Mouse (Mus musculus) retina, postnatal 7 days (tissue): ENCODE measurements around the gene Ace.
"Not testable (repeated sequence)": the region's sequence is repeated elsewhere in the genome, so short reads cannot be mapped to it uniquely, and the experiment has no call there.

ENCODE experiments used
- DNase-seq: peaks from one replicate; pipeline ENCODE4 v3.0.0-alpha.2; 2012; ENCODE audit warnings: low read depth, low spot score

Ace gene

GRCm38 (mm10) chr11:105989446-105989845 lies 21.7 kb downstream of the Ace start:
- DNase-seq = no peak

GRCm38 (mm10) chr11:105990231-105990630 lies 22.5 kb downstream of the Ace start:
- no peak for DNase-seq

- DNase-seq = no peak
These were observed 26.6 kb downstream of the Ace start, which contains the start of gene Ace3 for GRCm38 (mm10) chr11:105994375-105994774. Ace3 (plus strand) TSS chr11:105994675.

- DNase-seq = no peak
These were observed 32.3 kb downstream of the Ace start for GRCm38 (mm10) chr11:106000062-106000461.

DNA sequence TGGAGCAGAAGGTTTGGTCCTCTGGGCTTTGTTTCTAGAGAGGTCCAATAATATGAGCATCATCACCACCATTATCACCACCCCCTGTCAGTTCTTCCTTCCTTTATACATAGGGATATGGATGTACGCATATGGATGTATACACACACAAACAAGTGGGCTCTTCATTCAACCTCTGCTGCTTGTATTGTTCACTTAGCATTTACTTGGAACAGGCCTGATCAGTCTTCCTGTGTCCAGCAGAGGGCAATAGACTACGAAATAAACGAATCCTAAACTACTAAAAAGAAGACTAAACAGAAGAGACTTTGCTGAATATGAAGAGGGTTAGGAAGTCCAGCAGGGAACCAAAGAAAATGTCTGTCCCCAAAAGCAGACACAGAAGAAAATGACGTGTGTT lies 34.0 kb downstream of the Ace start:
- DNase-seq = peak; percentile 32

DNA sequence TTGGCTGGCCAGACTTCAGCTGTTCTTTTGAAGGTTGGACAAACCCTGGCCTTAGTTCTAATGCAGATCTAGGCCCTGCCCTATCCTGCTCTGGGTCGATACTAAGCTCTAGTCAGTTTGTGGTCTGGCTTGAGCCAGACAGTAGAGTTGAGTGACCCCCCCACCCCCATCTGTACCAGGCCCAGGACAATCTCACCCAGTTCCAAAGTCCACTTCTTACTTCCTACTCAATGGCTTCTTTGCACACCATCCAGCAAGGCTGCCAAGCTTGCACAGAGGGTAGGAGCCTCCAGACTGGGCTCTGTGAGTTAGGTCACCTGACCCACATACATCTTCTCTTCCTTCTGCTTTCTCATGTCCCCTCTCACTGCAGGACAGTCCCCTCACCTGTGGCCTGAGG lies 36.8 kb downstream of the Ace start:
- no peak for DNase-seq

- no peak for DNase-seq
These were observed 38.2 kb downstream of the Ace start for GRCm38 (mm10) chr11:106005970-106006369.

GRCm38 (mm10) chr11:106007821-106008220 lies 40.1 kb downstream of the Ace start, which contains the start of gene Kcnh6:
Kcnh6 (plus strand) TSS chr11:106008124.
- no peak for DNase-seq

GRCm38 (mm10) chr11:106012711-106013110 lies 45.0 kb downstream of the Ace start:
- no peak for DNase-seq

- DNase-seq = peak; percentile 57
These were observed 45.9 kb downstream of the Ace start for GRCm38 (mm10) chr11:106013556-106014225.

DNA sequence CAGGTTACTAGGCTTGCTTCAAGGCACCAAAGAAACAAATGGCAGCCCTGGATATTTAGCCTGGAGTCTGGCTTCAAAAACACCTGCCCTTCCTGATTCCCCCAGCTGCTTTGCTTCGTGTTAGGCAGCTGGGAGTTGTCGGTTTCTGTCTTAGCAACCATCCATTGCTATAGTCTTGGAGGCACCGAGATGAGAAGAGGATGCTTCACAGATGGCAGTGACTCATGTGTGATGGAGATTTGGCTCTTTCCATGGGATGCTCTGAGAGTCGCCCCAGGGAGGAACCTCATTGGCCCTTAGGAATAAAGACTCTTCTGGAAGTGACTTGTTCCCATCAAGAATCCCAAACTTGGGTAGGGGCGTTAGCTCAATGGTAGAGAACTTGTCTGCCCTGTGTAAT lies 48.7 kb downstream of the Ace start:
- DNase-seq = no peak

DNA sequence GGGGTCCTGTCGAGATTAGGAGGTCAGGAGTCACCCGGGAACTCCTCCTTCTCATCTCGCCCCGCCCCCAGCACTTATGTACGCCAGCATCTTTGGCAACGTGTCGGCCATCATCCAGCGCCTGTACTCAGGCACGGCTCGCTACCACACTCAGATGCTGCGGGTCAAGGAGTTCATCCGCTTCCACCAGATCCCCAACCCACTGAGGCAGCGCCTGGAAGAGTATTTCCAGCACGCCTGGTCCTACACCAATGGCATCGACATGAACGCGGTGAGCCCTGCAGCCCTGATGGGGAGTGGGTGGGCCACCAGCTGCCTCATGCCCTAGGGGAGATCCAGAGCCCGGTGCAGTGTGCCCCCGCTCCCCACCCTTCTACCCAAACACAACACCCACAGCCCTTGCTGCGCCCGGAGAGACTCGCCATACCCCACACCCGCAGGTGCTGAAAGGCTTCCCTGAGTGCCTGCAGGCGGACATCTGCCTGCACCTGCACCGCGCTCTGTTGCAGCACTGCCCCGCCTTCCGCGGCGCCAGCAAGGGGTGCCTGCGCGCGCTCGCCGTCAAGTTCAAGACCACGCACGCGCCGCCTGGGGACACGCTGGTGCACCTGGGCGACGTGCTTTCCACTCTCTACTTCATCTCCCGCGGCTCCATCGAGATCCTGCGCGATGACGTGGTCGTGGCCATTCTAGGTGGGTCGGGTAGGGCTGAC lies 52.5 kb downstream of the Ace start:
- no peak for DNase-seq

DNA sequence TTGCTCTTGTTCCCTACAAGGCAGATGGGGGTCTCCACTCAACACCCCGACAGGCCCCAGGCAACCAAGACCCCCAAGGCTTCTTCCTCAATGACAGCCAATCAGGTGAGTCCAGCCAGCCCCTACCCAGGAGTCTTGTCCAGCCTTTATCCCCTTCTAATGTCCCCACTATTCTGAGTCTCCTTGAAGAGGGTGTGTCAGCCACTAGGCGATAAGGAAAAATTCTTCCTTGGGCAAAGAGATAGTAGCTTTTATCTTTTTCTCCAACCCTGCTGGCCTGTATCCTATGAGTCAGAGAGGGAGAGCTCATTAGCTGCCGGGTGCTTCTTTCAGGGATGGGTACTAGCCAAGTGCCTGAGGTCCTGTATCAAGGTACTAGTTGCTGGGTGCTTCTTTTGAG lies 58.0 kb downstream of the Ace start:
- DNase-seq = no peak

DNA sequence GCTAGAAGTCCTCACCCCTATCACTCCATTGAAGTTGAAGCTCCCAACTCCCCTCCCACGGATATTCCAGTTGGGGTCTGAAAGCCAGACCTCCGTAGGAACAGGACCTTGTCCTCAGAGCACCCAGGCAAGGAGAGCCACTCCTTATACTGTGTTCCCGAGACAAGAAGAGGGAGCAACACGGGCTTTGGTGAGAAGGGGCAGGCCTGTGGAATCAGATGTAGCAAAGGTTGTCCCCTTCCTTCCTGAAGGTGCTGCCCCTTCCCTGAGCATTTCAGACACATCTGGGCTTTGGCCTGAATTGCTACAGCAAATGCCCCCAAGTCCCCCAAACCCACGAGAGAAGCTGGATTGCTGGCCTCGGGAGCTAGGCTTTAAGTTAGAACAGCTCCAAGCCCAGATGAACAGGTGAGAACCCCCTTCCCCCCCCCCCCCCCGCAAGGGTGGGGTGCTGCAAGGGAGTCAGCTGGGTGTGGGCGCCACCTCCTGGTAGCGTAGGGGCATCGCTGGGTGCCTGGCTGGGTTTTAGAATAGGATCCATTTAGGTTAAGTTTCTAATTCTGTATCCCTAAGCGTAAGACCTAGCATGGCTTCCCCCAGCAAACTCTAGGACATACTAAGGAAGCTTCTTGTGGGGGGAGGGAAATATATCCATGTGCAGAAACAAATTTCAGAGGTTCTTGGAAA lies 58.9 kb downstream of the Ace start:
- no peak for DNase-seq

GRCm38 (mm10) chr11:106027607-106028006 lies 59.9 kb downstream of the Ace start:
- no peak for DNase-seq

DNA sequence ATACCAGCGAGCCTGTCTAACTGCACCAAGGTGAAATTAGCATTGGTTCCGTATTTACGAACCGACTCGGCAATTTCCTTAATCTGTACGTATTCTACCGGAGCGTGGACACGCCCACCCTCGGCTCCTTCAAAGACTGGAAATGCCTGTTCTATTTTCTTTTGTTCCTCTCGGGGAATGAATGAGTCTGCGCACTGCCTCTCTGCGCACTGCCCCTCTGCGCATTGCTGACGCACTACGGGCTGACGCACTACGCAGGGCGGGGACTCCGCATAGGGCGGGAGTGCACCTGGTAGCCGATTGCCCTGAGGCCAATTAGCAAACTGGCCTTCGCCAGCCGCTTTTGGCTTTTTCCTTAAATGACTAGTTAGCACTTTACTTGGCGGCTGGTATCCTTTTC lies 64.3 kb downstream of the Ace start:
- not testable (repeated sequence) for DNase-seq

DNA sequence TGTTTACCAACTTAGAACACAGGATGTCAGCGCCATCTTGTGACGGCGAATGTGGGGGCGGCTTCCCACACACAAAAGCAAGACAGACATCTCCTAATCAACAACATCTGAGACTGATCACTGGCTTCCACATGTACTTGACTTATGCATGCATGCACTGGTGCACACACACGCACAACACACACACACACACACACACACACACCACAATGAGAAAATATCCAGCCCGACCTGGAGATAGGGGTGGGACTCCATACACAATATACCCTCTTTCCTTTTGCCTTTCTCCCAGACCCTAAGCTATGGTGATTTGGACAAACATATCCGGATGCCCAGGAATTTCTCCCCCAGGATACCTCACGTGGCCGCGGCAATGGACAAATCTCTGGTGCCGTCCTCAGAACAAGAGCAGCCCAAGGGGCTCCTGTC lies 65.8 kb downstream of the Ace start:
- DNase-seq = no peak

DNA sequence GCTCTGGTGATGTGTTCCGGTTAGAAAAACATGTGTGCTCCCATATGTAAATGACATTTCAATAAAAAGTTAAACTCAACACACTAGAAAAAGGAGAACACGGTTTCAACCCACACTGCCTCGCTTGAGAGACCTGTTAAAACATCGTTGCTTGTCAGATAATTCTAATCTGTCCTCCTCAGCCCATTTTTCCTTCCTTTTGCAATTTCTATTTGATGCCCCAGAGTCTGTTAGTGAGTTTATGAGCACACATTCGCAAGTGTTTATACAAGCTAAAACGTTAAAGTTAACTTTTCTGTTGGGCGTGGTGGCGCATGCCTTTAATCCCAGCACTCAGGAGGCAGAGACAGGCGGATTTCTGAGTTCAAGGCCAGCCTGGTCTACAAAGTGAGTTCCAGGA lies 67.2 kb downstream of the Ace start:
- DNase-seq = no peak

DNA sequence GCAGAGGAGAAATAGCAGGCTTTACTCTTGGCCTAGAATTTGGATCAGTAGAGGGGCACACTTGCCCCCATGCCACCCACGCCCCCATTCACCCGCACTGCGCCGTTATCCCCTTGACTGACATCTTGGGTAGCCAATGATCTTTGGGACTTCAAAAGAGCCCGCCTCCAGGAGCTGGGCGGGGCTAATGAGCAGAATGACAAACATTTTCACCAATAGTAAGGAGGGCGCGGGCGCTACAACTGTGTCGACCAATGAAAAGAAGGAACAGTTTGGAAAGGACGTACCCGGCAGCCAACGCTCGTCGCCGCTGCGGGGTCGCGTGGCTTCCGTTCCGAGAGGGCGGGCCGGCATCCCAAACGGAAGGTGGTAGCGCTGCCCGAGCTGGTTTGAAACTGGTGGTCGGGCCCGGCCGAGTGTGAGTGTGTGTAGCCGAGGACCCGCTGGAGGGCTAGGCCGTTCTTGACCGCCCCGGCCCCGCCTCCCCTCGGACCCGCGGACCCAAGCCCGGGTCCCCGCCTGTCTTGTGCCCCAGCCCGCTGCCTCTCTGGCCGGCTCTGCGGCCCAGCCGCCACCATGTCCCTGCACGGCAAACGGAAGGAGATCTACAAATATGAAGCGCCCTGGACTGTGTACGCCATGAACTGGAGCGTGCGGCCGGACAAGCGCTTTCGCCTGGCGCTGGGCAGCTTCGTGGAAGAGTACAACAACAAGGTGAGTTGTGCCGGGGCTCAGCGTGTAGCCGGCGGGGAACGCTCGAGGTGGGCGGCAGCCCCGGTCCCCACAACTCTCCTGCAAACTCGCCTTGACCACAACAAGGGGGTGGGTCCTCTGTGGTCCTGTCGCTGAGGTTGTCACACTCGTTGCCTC lies 69.0 kb downstream of the Ace start, which contains the start of gene Dcaf7:
Gene Dcaf7 (plus strand): TSS at position 325 of the 870 bp plus-strand sequence.
- peak; percentile 98 for DNase-seq

- DNase-seq = peak; percentile 50
These were observed 69.6 kb downstream of the Ace start for GRCm38 (mm10) chr11:106037418-106037751.
